ENCODE assay signal across 15 mouse cellular contexts in genomic region chr1:169254250-169254937, GRCm38 (mm10).
DNase-seq lines count a peak whose midpoint lies in the region; ATAC-seq and TF ChIP-seq lines count a peak whose summit lies in the region.
"Had no signal": no experiment of that assay in that cellular context is flagged by ENCODE, and none has a peak within 500 bp of the region (broad histone marks: within the 10 kb centered on the region; RNA-seq: fewer than 3 reads in every experiment).

No protein-coding gene starts in this region.

- no peak overlapping the region for H3K4me3 ChIP-seq in gastrocnemius, adult 2 months
- no peak overlapping the region for H3K4me3 ChIP-seq in kidney, embryonic 16.5 days (ENCODE audit: low read length)
- H3K4me3 ChIP-seq in embryonic facial prominence, embryonic 11.5 days (ENCODE audit: low read depth, low read length) = no peak overlapping the region
- H3K4me3 ChIP-seq: embryonic facial prominence, embryonic 15.5 days; limb, embryonic 12.5 days had no signal

- intact Hi-C loops in gastrocnemius, adult 2 months (cut with DNase I) = no loop called here
- intact Hi-C loops in gastrocnemius, postnatal 36 days (cut with DNase I) = no loop called here

- peak; percentile 26; the same call in 1 of the 2 replicates for TF ChIP-seq CTCF in gastrocnemius, adult 2 months (IDR thresholded peaks at IDR 0.05)

- no peaks in the 10 kb centered on the region for H3K27me3 ChIP-seq in kidney, embryonic 16.5 days (ENCODE audit: insufficient read depth, low read length)
- H3K27me3 ChIP-seq in embryonic facial prominence, embryonic 11.5 days (ENCODE audit: control insufficient read depth, insufficient read depth, low read length) = no peaks in the 10 kb centered on the region
- H3K27me3 ChIP-seq: embryonic facial prominence, embryonic 15.5 days had no signal

- no peak for DNase-seq in gastrocnemius, adult 2 months
- DNase-seq in gastrocnemius, postnatal 36 days = no peak
- DNase-seq in kidney, adult 8-10 months = no peak
- DNase-seq in NIH3T3 (ENCODE audit: low read depth) = peak; percentile 19
- DNase-seq in embryonic facial prominence, embryonic 11.5 days (ENCODE audit: low spot score) = peak; percentile 41
- no peak for DNase-seq in right cerebral cortex, postnatal 14 days
- DNase-seq in urinary bladder, postnatal 25 days (ENCODE audit: low spot score) = no peak
- DNase-seq: adrenal gland, postnatal 14 days; cerebellum, adult 11-12 months; gastrocnemius, postnatal 10 days; layer of hippocampus, adult 9-11 months; thymus, postnatal 25 days had no signal

- H3K9me3 ChIP-seq in kidney, embryonic 16.5 days (ENCODE audit: low read length) = no peaks in the 10 kb centered on the region
- no peaks in the 10 kb centered on the region for H3K9me3 ChIP-seq in embryonic facial prominence, embryonic 11.5 days (replicated peaks; ENCODE audit: control insufficient read depth, low read length)
- H3K9me3 ChIP-seq: embryonic facial prominence, embryonic 15.5 days; limb, embryonic 12.5 days had no signal

- no peak overlapping the region for H3K27ac ChIP-seq in gastrocnemius, adult 2 months
- peak overlapping the region; percentile 56 for H3K27ac ChIP-seq in kidney, embryonic 16.5 days (ENCODE audit: low read length)
- no peak overlapping the region for H3K27ac ChIP-seq in embryonic facial prominence, embryonic 11.5 days (replicated peaks; ENCODE audit: low read depth, low read length)
- H3K27ac ChIP-seq: embryonic facial prominence, embryonic 15.5 days; limb, embryonic 12.5 days had no signal

- H3K9ac ChIP-seq in kidney, embryonic 16.5 days (replicated peaks; ENCODE audit: low read length) = no peak overlapping the region
- no peak overlapping the region for H3K9ac ChIP-seq in embryonic facial prominence, embryonic 11.5 days (replicated peaks; ENCODE audit: low read length)
- H3K9ac ChIP-seq: embryonic facial prominence, embryonic 15.5 days; limb, embryonic 12.5 days had no signal

- no peaks in the 10 kb centered on the region for H3K36me3 ChIP-seq in kidney, embryonic 16.5 days (ENCODE audit: insufficient read depth, low read length)
- no peaks in the 10 kb centered on the region for H3K36me3 ChIP-seq in embryonic facial prominence, embryonic 11.5 days (replicated peaks; ENCODE audit: control insufficient read depth, insufficient read depth, low read depth, low read length)
- H3K36me3 ChIP-seq: embryonic facial prominence, embryonic 15.5 days; limb, embryonic 12.5 days had no signal

- H3K4me2 ChIP-seq in kidney, embryonic 16.5 days (replicated peaks; ENCODE audit: low read depth, low read length) = no peak overlapping the region
- H3K4me2 ChIP-seq in embryonic facial prominence, embryonic 11.5 days (ENCODE audit: low read depth, low read length) = no peak overlapping the region
- H3K4me2 ChIP-seq: embryonic facial prominence, embryonic 15.5 days; limb, embryonic 12.5 days had no signal

- H3K4me1 ChIP-seq in kidney, embryonic 16.5 days (ENCODE audit: insufficient read depth, low read length) = peaks cover 4% of the 10 kb centered on the region; the same call in 1 of the 2 replicates
- no peaks in the 10 kb centered on the region; the same call in 1 of the 2 replicates for H3K4me1 ChIP-seq in embryonic facial prominence, embryonic 11.5 days (ENCODE audit: control insufficient read depth, insufficient read depth, low read length)
- H3K4me1 ChIP-seq: embryonic facial prominence, embryonic 15.5 days had no signal

- ATAC-seq in kidney, embryonic 16.5 days (ENCODE audit: low FRiP score, low TSS enrichment) = 0 out of 2 replicates have a peak, but pooled peaks have one; percentile 35
- no peak for ATAC-seq in embryonic facial prominence, embryonic 11.5 days (replicated peaks; ENCODE audit: insufficient number of reproducible peaks, low FRiP score, low TSS enrichment, low read depth)

- 40% methylated on average over 7 of the region's 7 CpGs for WGBS in kidney, embryonic 16.5 days
- 35% methylated on average over 7 of the region's 7 CpGs for WGBS in embryonic facial prominence, embryonic 11.5 days

Comparison
In these comparisons a context has a peak if more than half of its experiments do, and no peak if none do; other contexts are left out.
1. DNase-seq: peak in NIH3T3 (single experiment) and embryonic facial prominence, embryonic 11.5 days (single experiment); none in gastrocnemius, adult 2 months (single experiment), gastrocnemius, postnatal 36 days (0 of 2), kidney, adult 8-10 months (0 of 2), right cerebral cortex, postnatal 14 days (single experiment) and urinary bladder, postnatal 25 days (single experiment).